Mouse (Mus musculus) neural tube, embryonic 12.5 days (tissue): Measurements from ENCODE around the gene Selplg. TPM values are rescaled to one million over a fixed set of nuclear protein-coding genes. Genes with fewer than 3 reads are reported as not detected.
"Not testable (repeated sequence)": the region's sequence is repeated elsewhere in the genome, so short reads cannot be mapped to it uniquely, and the experiment has no call there.

Source experiments
- ATAC-seq: fragments of 200-750 bp; cut with Nextera tagmentation; 2 replicates; pipeline ENCODE4 v1.8.0; 2017; ENCODE audit warnings: low read depth, mild to moderate bottlenecking, moderate TSS enrichment, moderate library complexity; ENCODE audit not compliant: low FRiP score
- H3K27ac ChIP-seq: fragments of 300-500 bp; sonication (generic); 2 replicates; pipeline ENCODE4 v1.5.1; 2016
- H3K27me3 ChIP-seq: fragments of 300-500 bp; sonication (generic); replicated peaks from 2 replicates; pipeline ENCODE4 v1.6.1; 2016; ENCODE audit warnings: mild to moderate bottlenecking
- H3K36me3 ChIP-seq: fragments of 300-500 bp; sonication (generic); 2 replicates; pipeline ENCODE4 v1.6.1; 2016; ENCODE audit warnings: mild to moderate bottlenecking
- H3K4me1 ChIP-seq: fragments of 300-500 bp; sonication (generic); 2 replicates; pipeline ENCODE4 v1.6.1; 2016
- H3K4me2 ChIP-seq: fragments of 300-500 bp; sonication (generic); replicated peaks from 2 replicates; pipeline ENCODE4 v1.6.1; 2016; ENCODE audit warnings: mild to moderate bottlenecking
- H3K4me3 ChIP-seq: fragments of 300-500 bp; sonication (generic); 2 replicates; pipeline ENCODE4 v1.5.1; 2016
- H3K9ac ChIP-seq: fragments of 300-500 bp; sonication (generic); 2 replicates; pipeline ENCODE4 v1.6.1; 2016; ENCODE audit warnings: mild to moderate bottlenecking
- H3K9me3 ChIP-seq: fragments of 300-500 bp; sonication (generic); 2 replicates; pipeline ENCODE4 v1.6.1; 2016; ENCODE audit warnings: mild to moderate bottlenecking
- WGBS: fragments of 180-500 bp; shearing (Covaris S2); methylation state at CpG from one replicate; pipeline ENCODE4 v1.1.7; 2016; 5-methylcytosine and 5-hydroxymethylcytosine counted together
- polyA plus RNA-seq: library from polyadenylated mRNA; unstranded; fragments of >200 nt; fragmentation: Nextera tagmentation; extraction: Ambion mirVana; gene quantifications from 2 replicates; pipeline ENCODE4 v1.2.1, GENCODE M21; 2016

Gene Selplg
- polyA plus RNA-seq, 1 experiment from 2014 or later, result 1.5 TPM

DNA sequence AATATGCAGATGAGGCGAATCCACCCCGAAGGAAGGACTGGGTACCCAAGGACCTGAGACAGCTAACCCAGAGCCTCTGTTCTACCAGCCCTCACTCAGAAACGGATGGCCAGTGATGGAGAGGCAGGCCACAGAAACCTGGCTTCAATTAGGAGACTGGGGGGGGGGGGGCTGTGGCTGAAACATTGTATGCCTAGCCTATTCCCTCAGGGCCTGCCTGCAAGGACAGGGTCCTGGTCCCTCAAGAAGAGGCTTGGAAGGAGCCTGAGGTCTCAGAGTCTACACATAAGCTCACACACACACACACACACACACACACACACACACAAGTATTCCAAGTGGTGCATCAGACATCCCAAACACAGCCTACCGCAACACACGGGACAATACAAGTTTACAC is 32.8 kb downstream of the Selplg start:
- H3K4me1 ChIP-seq, result peaks cover 34% of the 10 kb centered on the region
- H3K27ac ChIP-seq, result peak overlapping the region; percentile 46; the same call in 1 of the 2 replicates
- 0 out of 2 replicates have a peak, but pooled peaks cover 5% of the 10 kb centered on the region for H3K27me3 ChIP-seq
- peak overlapping the region; percentile 43; the same call in 1 of the 2 replicates for H3K9ac ChIP-seq
- peak overlapping the region; percentile 44 for H3K4me2 ChIP-seq
- no peak for ATAC-seq
- H3K9me3 ChIP-seq, result no peaks in the 10 kb centered on the region
- H3K4me3 ChIP-seq, result peak overlapping the region; percentile 20
- WGBS, result 32% methylated on average over 5 of the region's 5 CpGs
- no peaks in the 10 kb centered on the region for H3K36me3 ChIP-seq

DNA sequence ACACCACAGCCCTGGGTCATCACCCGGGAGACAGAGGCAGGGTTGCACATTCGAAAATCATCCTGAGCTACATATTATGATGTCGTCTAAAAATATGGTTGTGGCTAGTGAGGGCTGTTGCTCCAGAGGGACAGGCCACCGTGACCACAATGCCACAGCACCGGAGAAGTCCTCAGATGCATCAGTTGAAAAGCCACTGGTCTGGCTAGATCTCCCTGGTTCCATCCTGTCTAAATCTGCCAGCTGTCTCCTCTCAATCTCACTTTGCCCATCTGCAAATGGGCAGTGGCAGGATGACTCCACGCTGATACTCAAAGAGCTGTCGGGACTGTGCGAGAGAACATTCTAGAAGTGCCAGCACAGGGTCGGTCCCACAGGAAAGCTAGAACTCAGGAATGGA is 33.9 kb downstream of the Selplg start:
- 82% methylated on average over 9 of the region's 9 CpGs for WGBS
- Histone ChIP-seq H3K9me3 (no peaks in the 10 kb centered on the region), H3K27me3 (0 out of 2 replicates have a peak, but pooled peaks cover 5% of the 10 kb centered on the region), H3K36me3 (no peaks in the 10 kb centered on the region), H3K27ac (no peak overlapping the region), H3K4me2 (peak overlapping the region; percentile 44), H3K4me1 (peaks cover 34% of the 10 kb centered on the region), H3K4me3 (no peak overlapping the region), H3K9ac (no peak overlapping the region)
- no peak for ATAC-seq

DNA sequence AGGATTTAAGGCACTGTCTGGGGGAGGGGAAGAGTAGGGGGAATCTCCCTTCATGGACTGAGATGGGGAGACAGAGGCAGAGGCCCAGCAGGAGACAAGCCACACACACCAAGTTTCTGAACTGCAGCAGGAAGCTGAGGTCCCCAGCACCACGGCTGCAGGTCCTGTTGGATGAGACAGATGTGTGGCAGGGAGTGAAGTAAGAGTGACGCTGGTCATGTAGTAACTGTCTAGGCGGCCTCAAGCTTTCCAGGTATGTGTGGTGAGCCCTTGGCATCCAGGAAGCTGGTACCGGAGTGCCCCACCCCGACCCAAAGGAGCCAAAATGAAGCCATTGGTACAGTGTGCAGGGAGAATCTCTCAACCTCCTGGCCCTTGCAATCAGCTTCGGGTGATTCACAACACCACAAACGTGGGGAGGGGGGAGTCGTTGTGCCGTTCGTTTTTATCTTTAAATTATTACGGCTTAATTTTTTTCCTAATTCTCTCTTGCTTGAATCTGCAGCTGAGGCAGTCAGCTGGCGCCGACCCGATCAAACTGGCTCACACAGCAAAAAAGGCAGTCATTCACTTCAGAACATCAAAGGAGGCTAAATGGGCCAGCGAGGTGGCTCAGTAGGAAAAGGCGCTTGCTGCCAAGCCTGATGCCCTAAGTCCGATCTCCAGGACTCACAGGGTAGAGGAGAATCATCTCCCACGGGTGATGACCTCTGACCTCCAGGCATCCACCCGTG is 35.1 kb downstream of the Selplg start:
- Histone ChIP-seq H3K36me3 (no peaks in the 10 kb centered on the region), H3K27me3 (0 out of 2 replicates have a peak, but pooled peaks cover 5% of the 10 kb centered on the region), H3K4me3 (no peak overlapping the region), H3K9ac (no peak overlapping the region), H3K4me2 (peak overlapping the region; percentile 44), H3K9me3 (no peaks in the 10 kb centered on the region), H3K27ac (no peak overlapping the region; the same call in 1 of the 2 replicates), H3K4me1 (peaks cover 34% of the 10 kb centered on the region)
- 9% methylated on average over 19 of the region's 19 CpGs for WGBS
- no peak for ATAC-seq

DNA sequence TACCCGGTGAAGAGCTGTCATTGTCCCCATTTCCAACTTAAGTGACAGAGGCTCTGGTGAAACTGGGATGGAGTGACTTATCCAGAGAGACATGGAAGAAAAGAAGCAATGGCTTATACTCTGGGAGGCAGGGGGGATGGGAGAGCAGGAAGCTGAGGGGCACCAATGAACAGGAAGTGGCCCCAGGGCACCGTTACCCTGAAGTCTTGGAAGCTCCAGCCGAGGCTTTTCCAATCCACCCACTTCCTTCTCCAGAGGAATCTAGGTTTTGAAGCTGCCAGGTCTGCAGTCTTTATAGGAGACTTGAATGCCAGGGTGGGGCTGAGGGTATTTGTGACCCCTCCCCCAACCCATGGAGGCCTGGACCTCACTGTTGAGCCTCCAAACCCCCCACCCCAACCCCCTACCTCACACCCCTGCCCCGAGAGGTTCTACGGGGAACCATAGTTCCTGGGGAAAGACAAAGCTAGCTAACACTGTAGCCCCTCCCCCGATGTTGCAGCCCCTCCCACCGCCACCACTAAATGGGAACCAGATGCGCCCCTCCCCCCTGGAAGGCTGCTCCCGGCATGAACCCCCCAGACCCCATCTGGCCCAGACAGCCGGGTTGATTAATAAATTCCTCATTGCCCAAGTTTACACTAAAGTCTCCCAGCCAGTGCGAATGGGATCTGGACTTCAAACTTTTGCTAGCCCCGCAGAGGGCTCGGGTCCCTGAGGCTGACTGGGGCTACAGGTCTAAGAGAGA is 35.9 kb downstream of the Selplg start:
- H3K4me3 ChIP-seq, result no peak overlapping the region
- H3K36me3 ChIP-seq, result no peaks in the 10 kb centered on the region
- H3K9ac ChIP-seq, result no peak overlapping the region
- WGBS, result 10% methylated on average over 13 of the region's 13 CpGs
- ATAC-seq, result 0 out of 2 replicates have a peak, but pooled peaks have one; percentile 18
- H3K27me3 ChIP-seq, result 0 out of 2 replicates have a peak, but pooled peaks cover 5% of the 10 kb centered on the region
- peak overlapping the region; percentile 44 for H3K4me2 ChIP-seq
- H3K4me1 ChIP-seq, result peaks cover 34% of the 10 kb centered on the region
- H3K9me3 ChIP-seq, result no peaks in the 10 kb centered on the region
- no peak overlapping the region; the same call in 1 of the 2 replicates for H3K27ac ChIP-seq

DNA sequence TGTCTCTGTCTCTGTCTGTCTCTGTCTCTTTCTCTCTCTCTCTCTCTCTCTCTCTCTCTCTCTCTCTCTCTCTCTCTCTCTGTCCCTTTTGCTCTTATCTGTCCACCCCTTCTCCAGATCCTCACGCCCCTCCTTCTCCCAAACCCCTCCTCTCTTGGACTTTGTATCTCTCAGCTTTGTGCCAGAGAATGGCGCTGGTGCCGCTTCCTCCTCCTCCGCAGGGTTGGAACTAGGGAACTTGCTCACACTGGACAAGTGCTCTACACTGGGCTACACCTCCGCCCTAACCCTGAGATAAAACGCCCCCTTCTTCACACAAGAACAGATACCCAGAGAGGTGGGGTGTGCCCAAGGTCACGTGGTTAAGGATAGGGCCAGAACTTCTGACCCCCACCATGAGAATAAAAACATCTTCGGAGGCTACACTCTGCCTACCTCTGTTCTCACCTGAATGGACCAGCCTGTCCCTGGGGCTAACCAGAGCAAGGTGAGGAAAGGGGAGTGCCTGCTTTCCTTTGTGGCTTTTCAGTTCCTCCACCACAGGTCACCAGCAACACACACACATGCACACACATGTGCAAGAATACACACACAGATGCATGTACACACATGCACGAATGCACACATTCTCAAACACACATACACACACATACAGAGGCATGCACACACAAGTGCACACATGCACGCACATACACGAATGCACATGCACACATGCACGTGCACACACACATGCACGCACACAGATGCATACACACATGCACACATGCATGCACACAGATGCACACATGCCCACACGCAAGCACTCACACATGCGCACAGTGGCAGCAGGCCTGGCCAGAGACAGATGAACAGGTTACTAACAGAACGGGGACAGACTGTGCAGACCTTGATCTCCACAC is 41.0 kb downstream of the Selplg start:
- no peaks in the 10 kb centered on the region for H3K9me3 ChIP-seq
- H3K36me3 ChIP-seq, result no peaks in the 10 kb centered on the region
- no peak for ATAC-seq
- no peak overlapping the region for H3K4me2 ChIP-seq
- H3K9ac ChIP-seq, result no peak overlapping the region
- WGBS, result 87% methylated on average over 16 of the region's 16 CpGs
- peaks cover 14% of the 10 kb centered on the region for H3K4me1 ChIP-seq
- no peak overlapping the region for H3K27ac ChIP-seq
- no peak overlapping the region for H3K4me3 ChIP-seq
- H3K27me3 ChIP-seq, result no peaks in the 10 kb centered on the region

DNA sequence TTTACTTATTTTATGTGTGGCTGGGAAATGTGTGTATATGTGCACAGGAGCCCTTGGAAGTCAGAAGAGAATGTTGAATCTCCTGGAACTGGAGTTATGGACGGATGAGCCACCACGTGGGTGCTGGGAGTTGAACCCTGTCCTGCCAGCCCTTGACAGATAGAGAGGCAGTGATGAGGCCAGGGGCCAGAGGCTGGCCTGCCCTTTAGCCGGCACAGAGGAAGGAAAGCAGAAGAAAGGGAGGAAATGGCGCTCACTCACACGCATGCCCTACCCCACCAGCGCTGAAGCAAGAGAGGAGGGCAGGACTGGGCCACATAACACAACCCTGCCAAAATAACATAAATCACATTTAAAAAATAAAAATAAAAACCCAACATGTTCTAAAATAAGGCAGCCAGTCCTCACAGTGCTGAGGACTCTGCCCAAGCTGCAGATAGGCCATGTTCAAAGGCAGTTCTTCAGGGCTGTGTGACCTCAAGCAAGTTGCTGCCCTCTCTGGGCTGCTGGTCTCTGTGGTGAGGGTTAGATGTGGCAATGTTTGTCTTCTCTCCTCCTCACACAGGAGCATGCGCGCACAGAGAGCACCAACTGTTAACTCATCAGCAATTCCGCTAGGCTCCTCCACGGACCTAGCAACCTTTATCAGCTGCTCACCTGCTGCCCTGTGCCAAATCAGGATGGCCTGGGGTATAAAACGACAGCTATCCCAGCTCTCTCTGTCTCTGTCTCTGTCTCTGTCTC is 41.8 kb downstream of the Selplg start:
- ATAC-seq, result no peak
- no peaks in the 10 kb centered on the region for H3K36me3 ChIP-seq
- no peak overlapping the region for H3K9ac ChIP-seq
- H3K4me1 ChIP-seq, result peaks cover 11% of the 10 kb centered on the region
- H3K4me3 ChIP-seq, result no peak overlapping the region
- H3K9me3 ChIP-seq, result no peaks in the 10 kb centered on the region
- no peak overlapping the region for H3K27ac ChIP-seq
- no peak overlapping the region for H3K4me2 ChIP-seq
- WGBS, result 75% methylated on average over 11 of the region's 11 CpGs
- H3K27me3 ChIP-seq, result no peaks in the 10 kb centered on the region

DNA sequence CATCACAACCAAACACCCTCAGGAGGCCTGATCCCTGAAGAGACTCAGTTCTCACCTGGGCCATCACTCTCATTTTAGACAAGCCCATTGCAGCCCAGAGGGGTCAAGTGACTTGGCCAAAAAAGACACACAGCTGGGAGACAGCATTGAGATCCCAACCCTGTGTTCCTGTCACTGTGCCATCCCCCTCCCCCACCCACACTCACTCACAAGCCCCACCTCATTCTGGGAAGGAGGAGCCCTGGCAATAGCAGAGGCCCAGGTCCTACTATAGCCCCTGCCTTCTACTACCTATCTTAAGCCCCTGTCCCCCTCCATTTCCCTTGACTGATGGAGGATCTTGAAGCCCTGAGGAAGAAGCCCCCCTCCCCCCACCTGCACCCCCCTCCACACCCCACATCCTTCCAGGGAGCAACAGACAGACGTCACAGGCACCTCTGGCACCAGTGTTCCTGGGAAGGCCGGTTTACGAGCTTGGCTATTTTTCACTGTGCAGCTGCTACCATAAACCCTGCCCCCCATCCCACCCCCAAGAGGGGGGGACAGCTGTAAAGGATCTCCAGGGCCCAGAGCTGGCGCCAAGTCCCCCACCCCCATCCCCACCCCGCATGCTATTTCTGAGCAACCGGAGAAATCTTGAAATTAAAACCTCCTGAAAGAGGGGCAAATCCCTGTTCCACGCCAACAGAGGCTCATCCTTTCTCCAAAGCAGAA is 43.2 kb downstream of the Selplg start:
- ATAC-seq, result no peak
- peaks cover 11% of the 10 kb centered on the region for H3K4me1 ChIP-seq
- no peaks in the 10 kb centered on the region for H3K9me3 ChIP-seq
- no peaks in the 10 kb centered on the region for H3K27me3 ChIP-seq
- no peak overlapping the region for H3K9ac ChIP-seq
- 17% methylated on average over 7 of the region's 7 CpGs for WGBS
- no peaks in the 10 kb centered on the region for H3K36me3 ChIP-seq
- H3K4me2 ChIP-seq, result no peak overlapping the region
- H3K27ac ChIP-seq, result no peak overlapping the region
- H3K4me3 ChIP-seq, result no peak overlapping the region

DNA sequence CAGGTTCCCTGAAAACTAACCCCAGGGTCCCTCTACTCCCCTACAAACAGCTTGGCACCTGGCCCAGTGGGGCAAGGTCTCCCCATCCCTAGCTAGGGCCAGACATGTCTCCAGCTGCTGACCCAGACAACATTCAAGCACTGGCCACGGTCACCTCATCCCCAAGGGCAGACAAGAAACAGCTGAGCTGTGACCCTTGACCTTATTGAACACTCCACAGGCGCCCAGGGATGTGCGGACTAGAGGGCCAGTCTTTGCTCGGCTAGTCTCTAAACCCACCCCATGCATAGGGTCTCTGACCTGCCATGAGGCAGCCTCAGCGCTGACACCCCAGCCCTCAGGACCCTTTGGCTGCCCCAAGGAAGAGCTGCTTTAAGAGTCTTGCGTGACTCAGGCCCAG is 43.8 kb downstream of the Selplg start:
- Histone ChIP-seq H3K36me3 (no peaks in the 10 kb centered on the region), H3K4me2 (no peak overlapping the region), H3K9ac (no peak overlapping the region), H3K27ac (no peak overlapping the region), H3K9me3 (no peaks in the 10 kb centered on the region), H3K4me1 (peaks cover 14% of the 10 kb centered on the region), H3K27me3 (no peaks in the 10 kb centered on the region), H3K4me3 (no peak overlapping the region)
- ATAC-seq, result no peak
- 33% methylated on average over 6 of the region's 6 CpGs for WGBS

DNA sequence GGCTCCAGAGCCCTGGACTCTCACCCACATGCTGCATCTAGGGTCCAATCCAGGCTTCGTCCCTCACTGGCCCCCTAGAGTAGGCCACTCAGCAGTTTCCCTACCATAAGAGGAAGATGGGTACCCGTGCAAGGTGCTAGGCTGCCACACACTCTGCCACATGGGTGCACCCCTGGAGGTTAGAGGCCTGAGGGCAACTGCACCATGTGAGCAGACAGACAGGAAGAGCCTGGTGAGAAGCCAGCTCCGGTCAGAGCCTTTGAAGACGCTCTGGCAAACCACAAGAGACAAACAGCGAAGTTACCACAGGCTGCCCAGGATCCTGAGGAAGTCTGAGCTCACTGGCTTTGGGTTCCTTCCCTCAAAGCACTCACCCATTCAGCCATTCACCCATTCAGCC is 45.5 kb downstream of the Selplg start:
- Histone ChIP-seq H3K4me3 (no peak overlapping the region), H3K9me3 (no peaks in the 10 kb centered on the region), H3K9ac (no peak overlapping the region), H3K4me2 (no peak overlapping the region), H3K36me3 (no peaks in the 10 kb centered on the region), H3K27me3 (no peaks in the 10 kb centered on the region), H3K27ac (no peak overlapping the region), H3K4me1 (peaks cover 17% of the 10 kb centered on the region)
- ATAC-seq, result no peak
- 78% methylated on average over 5 of the region's 5 CpGs for WGBS

DNA sequence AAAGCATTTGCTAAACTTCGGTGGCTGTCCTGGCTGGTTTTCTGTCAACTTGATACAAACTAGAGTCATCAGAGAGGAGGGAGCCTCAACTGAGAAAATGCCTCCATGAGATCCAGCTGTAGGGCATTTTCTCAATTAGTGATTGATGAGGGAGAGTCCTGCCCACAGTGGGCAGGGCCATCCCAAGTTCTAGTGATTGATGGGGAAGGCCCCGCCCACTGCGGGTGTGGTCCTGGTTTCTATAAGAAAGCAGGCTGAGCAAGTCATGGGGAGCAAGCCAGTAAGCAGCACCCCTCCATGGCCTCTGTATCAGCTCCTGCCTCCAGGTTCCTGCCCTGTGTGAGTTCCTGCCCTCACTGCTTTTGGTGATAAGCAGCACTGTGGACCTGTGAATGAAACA is 48.3 kb downstream of the Selplg start:
- H3K9me3 ChIP-seq, H3K9ac ChIP-seq, H3K27ac ChIP-seq, ATAC-seq, H3K4me3 ChIP-seq, H3K36me3 ChIP-seq, H3K27me3 ChIP-seq: not testable (repeated sequence)
- H3K4me1 ChIP-seq, result peaks cover 12% of the 10 kb centered on the region
- H3K4me2 ChIP-seq, result peak overlapping the region; percentile 4; the same call in 1 of the 2 replicates
- WGBS, result 34% methylated on average over 3 of the region's 3 CpGs

DNA sequence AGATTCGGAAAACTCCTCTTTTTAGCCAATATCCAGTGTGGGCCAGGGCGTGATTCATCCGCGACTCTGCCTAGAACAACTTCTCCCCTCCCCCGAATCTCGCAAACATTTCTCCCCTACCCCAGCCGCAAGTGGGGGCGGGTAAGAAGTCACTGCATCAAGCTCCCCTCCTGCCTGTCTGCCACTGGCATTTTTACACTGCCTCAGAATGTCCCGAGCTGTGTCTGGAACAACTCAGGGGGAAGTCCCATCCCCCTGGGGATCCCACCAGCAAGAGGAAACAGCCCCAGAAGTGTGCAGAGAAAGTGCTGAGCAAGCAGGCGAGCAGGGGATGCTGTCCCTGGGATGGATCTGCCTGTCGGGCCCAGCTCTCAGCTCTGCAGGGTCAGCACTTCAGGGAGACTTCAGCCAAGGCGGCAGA is 48.9 kb downstream of the Selplg start:
- no peak for ATAC-seq
- no peak overlapping the region for H3K9ac ChIP-seq
- H3K27me3 ChIP-seq, result no peaks in the 10 kb centered on the region
- 0 out of 2 replicates have a peak, but pooled peaks cover under 1% of the 10 kb centered on the region for H3K36me3 ChIP-seq
- 20% methylated on average over 12 of the region's 12 CpGs for WGBS
- peak overlapping the region; percentile 4; the same call in 1 of the 2 replicates for H3K4me2 ChIP-seq
- H3K4me3 ChIP-seq, result no peak overlapping the region
- H3K4me1 ChIP-seq, result peaks cover 7% of the 10 kb centered on the region; the same call in 1 of the 2 replicates
- no peaks in the 10 kb centered on the region for H3K9me3 ChIP-seq
- H3K27ac ChIP-seq, result no peak overlapping the region; the same call in 1 of the 2 replicates
